Mouse (Mus musculus) inflammation-experienced regulatory T-cells, adult 6 months (primary cell): ENCODE measurements at regions not wholly inside any gene's neighbourhood (a gene's known extent, or its start where the extent isn't known, plus 50 kb on each side); places are given as distances from the start of the nearest gene placed in this dataset.

Experiments
- ATAC-seq: one replicate; pipeline ENCODE4 v1.8.0; 2017

GRCm38 (mm10) chr15:67899772-67900171, 1399.1 kb upstream of the Lrrc6 start:
- ATAC-seq, result no peak

DNA sequence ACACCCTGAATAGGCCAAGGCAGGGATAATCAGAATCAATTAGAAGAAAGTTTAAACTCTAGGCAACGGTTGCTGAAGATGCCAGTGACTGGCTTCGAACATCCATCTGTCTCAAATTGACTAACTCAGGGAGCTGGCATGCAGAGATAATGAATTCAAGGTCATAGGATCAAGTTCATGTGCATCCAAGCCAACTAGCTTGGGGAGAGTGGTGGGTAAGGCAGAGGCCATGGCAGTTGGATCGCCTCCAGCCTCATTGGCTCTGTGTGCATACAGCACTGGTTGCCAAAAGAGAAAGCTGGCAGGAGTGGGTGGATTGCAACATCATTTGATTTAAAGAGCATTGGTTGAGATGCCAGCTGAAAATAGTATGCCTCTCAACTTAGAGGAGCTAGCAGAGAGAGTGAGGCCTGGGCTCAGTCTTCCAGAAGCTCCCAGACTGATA, 1398.3 kb upstream of the Lrrc6 start:
- no peak for ATAC-seq

GRCm38 (mm10) chr15:67892066-67892465, 1391.4 kb upstream of the Lrrc6 start:
- no peak for ATAC-seq

DNA sequence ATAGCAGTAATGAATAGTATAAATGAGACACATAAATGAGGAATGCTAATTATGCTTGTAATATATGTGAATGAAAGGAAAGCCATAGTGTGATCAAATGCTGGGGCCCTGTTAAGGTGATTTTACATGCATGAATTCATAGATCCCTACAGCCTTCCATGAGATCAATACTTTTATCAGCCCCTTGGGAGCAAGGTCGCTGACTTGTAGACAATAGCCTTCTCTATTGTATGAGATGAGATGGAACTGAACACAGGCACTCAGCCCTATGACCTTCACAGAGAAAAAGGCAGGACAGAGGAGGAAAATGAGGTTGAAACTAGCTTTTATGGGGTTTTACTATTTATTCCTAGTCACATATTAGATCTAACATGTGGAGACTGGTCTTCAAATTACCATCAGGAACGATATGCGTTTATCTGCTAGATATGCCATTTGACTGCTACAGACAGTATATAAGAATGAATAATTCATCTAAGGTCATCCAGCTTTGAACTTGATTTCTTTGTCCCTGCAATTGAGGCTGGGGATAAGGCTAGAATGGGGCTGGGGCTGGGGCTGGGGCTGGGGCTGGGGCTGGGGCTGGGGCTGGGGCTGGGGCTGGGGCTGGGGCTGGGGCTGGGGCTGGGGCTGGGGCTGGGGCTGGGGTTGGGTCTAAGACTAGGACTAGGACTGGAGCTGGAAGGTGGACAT, 1390.0 kb upstream of the Lrrc6 start:
- no peak for ATAC-seq

GRCm38 (mm10) chr15:67888548-67888947, 1387.8 kb upstream of the Lrrc6 start:
- ATAC-seq, result no peak

GRCm38 (mm10) chr15:67855291-67855690, 1354.6 kb upstream of the Lrrc6 start:
- ATAC-seq, result no peak

DNA sequence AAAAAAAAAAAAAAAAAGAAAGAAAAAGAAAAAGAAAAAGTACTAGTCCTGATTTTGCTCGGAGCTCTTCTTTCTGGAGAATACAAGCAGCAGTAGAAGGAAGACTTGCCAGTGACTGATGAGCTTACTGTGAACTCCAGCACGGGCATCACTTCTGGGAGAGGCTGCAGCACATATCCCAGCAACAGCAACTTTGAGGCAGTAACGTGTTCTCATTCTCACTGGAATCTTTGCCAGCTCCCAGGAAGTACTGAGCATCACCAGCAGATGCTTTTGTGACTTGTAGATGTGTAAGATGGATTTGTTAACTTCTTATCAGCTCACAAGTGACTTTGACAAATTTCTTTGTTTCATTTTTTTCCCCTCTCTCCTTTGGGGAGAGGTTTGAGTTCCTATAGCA, 1349.4 kb upstream of the Lrrc6 start:
- ATAC-seq, result no peak

- ATAC-seq, result no peak
Measured at GRCm38 (mm10) chr15:67845707-67846106, 1345.0 kb upstream of the Lrrc6 start.

DNA sequence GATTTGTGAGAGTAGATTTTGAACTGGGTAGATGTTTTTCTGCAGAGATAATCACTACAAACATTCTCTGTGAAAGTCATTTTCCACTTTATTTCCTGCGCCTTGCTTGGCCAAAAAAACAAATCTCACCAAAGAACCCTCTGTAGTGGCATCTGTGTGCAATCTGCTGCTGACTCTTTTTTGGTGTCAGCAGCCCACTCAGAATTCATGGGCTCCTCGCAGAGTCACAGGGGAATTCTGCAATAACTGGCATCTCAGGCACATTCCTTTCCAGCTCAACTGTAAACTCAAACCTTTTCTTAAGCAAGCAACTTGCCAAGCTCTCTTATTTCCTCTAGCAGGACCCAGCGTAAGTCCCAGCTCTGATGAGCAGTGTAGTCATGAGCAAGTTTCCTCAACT, 1340.0 kb upstream of the Lrrc6 start:
- ATAC-seq, result no peak

DNA sequence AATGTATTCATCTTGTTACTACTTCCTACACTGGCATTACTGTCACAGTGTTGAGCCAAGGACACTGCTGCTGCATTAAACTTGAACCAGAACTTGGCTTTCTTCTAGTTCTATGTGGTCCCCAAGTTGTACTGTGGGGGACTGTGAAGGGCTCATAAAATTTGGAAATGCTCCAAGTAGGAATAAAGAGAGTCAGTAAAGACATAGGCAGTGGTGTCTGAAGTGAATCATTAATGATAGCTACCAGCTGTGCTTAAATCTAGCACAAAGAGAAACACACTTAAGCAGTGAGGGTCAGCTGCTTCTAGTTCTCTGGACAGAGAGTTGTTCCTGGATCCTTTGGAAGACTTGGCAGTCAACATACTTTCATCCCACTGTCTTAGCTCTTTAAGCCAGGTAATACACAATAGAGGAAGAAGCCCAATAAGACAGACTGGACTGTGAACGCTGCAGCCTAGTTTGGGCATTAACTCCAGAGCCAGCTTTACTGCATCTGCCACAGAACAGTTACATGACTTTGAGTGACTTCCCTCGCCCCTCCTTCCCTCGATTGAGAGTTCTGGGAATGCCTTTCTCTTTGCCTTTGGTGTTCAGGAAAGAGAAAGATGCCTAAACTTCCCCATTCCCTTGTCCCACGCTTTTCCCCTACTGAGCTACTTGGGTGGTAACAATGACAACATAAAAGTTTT, 1325.2 kb upstream of the Lrrc6 start:
- no peak for ATAC-seq

- ATAC-seq, result no peak
Measured at GRCm38 (mm10) chr15:67823226-67823625, 1322.5 kb upstream of the Lrrc6 start.

DNA sequence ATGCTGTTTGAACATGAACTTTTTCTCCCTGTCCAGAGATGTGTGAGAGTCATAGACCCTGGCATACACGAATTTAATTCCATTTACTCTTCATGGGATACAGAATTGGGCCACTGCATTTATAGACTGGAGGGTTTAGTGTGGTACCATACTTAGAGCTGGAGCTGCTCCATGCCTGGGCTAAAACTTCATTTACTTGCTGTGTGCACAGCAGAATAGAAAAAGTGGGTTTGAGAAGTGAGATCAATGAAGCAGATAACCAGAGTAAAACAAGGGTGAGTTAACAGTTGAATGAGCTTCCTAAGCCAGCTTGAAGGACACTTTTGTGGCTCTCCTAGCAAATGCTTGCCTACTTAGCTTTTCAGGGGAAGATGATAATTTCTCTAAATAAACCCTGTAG, 1299.2 kb upstream of the Lrrc6 start:
- ATAC-seq, result no peak

DNA sequence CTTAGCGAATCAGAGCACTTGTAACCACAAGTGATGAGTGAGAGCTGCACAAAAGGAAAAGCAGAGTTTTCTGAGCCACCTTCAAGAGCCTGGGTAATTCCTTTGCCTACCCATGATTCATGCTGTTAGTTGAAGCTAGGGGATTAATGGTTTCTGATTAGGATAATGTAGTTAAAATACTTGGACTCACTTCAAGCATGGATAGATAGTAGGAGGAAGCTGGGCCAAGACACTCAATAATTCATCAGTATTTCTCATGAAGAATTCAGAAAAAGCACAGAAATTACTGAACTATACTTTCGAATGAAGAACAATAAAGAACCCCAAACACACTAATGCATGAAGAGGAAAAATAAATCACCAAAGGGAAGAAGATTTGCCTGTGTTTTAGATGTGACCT, 1294.9 kb upstream of the Lrrc6 start:
- ATAC-seq, result no peak

- no peak for ATAC-seq
Measured at GRCm38 (mm10) chr15:67792822-67793221, 1292.1 kb upstream of the Lrrc6 start.

- ATAC-seq, result no peak
Measured at GRCm38 (mm10) chr15:67788587-67788986, 1287.9 kb upstream of the Lrrc6 start.

DNA sequence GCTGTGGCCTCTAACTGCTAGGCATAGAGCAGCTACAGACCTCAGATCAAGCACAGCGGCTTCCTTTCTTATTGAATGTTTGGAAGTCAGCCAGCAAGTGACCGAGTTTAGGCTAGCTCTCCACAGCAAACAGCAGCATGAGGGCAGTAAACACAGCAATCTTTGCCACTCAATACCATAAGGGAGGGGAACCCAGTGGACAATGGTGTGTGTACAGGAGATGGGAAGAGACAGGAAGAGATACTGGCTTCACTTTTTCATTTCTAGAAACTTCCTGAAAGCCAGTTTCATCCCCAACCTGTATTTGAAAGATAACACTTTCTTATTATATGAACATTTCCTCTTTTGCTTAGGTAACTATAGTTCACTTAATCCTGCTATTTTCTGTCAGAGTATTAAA, 1284.9 kb upstream of the Lrrc6 start:
- ATAC-seq, result no peak

DNA sequence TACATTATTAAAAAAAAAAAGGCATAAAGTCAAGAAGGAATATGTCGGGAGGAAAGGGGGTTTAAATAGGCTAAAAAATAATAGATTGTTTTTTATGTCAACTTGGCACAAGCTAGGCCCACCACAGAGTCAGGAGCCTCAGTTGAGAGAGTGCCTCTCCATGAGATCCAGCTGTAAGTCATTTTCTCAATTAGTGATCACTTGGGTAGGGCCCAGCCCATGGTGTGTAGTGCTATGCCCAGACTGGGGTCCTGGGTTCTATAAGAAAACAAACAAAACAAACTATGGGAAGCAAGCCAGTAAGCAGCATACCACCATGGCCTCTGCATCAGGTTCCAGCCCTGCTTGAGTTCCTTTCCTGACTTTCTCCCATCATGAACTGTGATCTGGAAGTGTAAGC, 1283.0 kb upstream of the Lrrc6 start:
- no peak for ATAC-seq

DNA sequence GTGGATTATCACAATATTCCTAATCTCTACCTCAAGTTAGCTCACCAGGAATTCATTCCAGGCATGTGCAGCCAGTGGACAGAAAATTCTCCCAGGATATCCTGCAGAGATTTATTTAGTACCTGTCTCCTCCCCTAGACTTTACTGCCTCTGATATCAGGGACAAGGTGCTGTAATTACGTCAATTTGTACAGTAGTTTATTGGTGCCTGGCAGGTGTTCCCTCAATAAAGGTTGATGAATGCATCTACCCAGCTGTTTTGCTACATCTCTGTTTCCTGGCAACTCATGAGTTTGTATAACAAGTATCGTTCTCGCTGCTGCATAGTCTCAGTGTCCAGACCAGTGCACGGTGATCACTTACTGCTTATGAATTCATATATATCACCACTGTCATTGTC, 1281.8 kb upstream of the Lrrc6 start:
- ATAC-seq, result no peak

DNA sequence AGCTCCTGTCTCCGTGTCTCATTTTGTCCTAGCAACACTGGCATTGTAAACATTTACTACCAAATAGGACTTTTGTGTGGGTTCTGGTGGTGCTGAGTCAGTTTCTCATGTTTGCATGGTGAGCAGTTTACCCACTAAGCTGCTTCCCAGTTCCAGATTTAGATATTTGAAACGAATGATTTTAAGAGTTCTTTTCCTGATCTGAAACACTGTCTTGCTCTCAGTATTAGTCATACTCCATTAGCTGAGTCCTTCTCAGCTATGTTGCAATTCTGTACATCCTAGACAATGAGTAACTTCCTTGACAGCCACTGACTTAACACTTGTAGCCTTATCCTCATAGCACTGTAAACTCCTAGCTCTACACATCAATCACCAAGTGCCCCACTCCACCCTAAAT, 1280.1 kb upstream of the Lrrc6 start:
- no peak for ATAC-seq

GRCm38 (mm10) chr15:67767624-67768023, 1266.9 kb upstream of the Lrrc6 start:
- no peak for ATAC-seq

GRCm38 (mm10) chr15:67759221-67759620, 1258.5 kb upstream of the Lrrc6 start:
- ATAC-seq, result no peak

- no peak for ATAC-seq
Measured at GRCm38 (mm10) chr15:67750582-67750981, 1249.9 kb upstream of the Lrrc6 start.

- no peak for ATAC-seq
Measured at GRCm38 (mm10) chr15:67743332-67743731, 1242.6 kb upstream of the Lrrc6 start.

DNA sequence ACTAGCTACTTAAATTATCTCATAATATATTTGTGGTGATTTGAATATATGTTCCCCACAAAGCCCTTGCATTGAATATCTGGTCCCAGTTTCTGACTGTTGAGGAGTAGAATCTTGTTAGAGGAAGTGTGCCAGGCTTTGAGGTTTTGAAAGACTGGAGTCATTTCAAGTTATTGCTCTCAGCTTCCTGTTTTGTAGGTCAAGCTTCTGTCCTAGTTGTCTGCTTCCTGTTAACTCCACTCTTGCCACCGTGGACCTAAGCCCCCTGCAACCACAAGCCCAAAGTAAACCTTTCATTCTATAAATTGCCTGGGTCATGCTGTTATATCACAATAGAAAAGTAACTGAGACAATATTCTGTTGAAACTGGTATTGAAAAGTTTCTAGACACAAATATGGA, 1232.3 kb upstream of the Lrrc6 start:
- ATAC-seq, result no peak

DNA sequence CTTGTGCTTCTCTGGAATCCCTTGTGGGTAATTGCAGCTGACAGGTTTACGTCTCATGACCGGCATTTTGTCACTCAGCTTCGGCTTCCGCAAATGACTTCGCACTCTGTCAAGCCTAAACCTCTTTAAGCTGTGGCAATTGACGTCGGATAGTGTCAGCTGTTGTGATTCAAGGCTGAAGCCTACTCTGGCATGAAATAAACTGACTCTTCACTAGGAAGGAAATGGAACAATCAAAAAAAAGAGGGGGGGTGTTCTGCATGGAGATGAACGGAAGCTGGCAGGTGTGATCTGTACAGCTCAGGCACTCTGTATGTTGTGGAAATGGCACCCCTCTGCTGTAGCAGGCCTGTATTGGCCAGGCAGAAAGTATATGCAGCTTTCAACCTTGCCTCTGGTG, 1228.8 kb upstream of the Lrrc6 start:
- ATAC-seq, result no peak
